Mouse (Mus musculus) bone marrow macrophage, adult 2 months (primary cell): ENCODE results near the gene Tspan5.

Experiments used
- CTCF ChIP-seq: IDR thresholded peaks from 2 replicates; pipeline ENCODE4 v1.5.1; 2012; ENCODE audit warnings: low read depth, mild to moderate bottlenecking, low read length, moderate library complexity
- POLR2A ChIP-seq: IDR thresholded peaks from 2 replicates; pipeline ENCODE4 v1.6.1; 2012; ENCODE audit warnings: mild to moderate bottlenecking, low read depth, low read length, borderline replicate concordance

DNA sequence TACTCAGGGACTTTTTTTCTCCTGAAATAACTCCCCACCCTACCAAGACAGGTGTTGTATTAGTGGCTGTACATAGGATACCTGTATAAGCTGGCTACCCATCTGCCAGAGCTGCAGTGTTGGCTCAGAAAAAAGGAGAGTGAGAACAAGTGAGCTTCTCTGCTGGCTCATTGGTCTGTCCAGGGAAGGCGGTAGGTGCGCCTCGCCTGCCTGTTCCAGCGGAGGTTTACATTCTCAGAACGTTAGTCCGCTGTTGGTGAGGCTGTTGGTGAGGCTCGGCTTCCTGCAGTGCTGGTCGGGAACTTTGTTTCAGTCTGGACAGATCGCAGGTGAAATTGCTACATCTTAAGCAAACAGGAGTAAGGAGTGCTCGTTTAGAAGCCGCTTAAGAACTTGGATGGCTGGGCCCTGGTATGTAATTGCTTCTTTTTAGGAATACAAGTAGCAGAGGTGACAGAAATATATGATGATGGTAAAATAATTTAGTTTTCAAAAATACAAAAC is 118.3 kb downstream of the Tspan5 start:
- TF ChIP-seq POLR2A = no peak
- TF ChIP-seq CTCF = no peak
